Mouse (Mus musculus): ENCODE results near the gene Olfr548-ps1. TPM values are rescaled to one million over a fixed set of nuclear protein-coding genes. Genes with fewer than 3 reads are reported as not detected.
"Not testable (repeated sequence)": the region's sequence is repeated elsewhere in the genome, so short reads cannot be mapped to it uniquely, and the experiment has no call there.

The Olfr548-ps1 gene
- not detected in 2 replicates for polyA plus RNA-seq (2014; fragmentation: Nextera tagmentation; extraction: Ambion mirVana)

GRCm38 (mm10) chr7:102540596-102540995, at the start of gene Olfr548-ps1:
Olfr548-ps1 (plus strand) TSS chr7:102540896.
- H3K9ac ChIP-seq (ENCODE audit: low read depth, low read length), result no peak within 1 kb of the TSS
- 83% methylated on average over 2 of the region's 2 CpGs for WGBS
- DNase-seq (ENCODE audit: low spot score) (no peak), ATAC-seq (ENCODE audit: low FRiP score) (no peak)
- no peak within 1 kb of the TSS for H3K4me3 ChIP-seq (ENCODE audit: low read depth, low read length)
- no peaks in the 10 kb centered on the region for H3K9me3 ChIP-seq (ENCODE audit: control insufficient read depth, low read length)
- no peak within 1 kb of the TSS for H3K27ac ChIP-seq (ENCODE audit: low read depth, low read length)
- H3K4me2 ChIP-seq (replicated peaks; ENCODE audit: low read depth, low read length), result no peak within 1 kb of the TSS
- no peaks in the 10 kb centered on the region for H3K4me1 ChIP-seq (replicated peaks; ENCODE audit: control insufficient read depth, insufficient read depth, low read length)
- H3K27me3 ChIP-seq (ENCODE audit: control insufficient read depth, insufficient read depth, low read length), result no peaks in the 10 kb centered on the region
- no peaks in the 10 kb centered on the region for H3K36me3 ChIP-seq (ENCODE audit: control insufficient read depth, insufficient read depth, low read length)

- H3K4me3 ChIP-seq (ENCODE audit: low read depth, low read length); H3K27me3 ChIP-seq (ENCODE audit: control insufficient read depth, insufficient read depth, low read length); DNase-seq (ENCODE audit: low spot score); H3K4me2 ChIP-seq (replicated peaks; ENCODE audit: low read depth, low read length); H3K9me3 ChIP-seq (ENCODE audit: control insufficient read depth, low read length); ATAC-seq (ENCODE audit: low FRiP score); H3K27ac ChIP-seq (ENCODE audit: low read depth, low read length); H3K4me1 ChIP-seq (replicated peaks; ENCODE audit: control insufficient read depth, insufficient read depth, low read length); H3K36me3 ChIP-seq (ENCODE audit: control insufficient read depth, insufficient read depth, low read length); H3K9ac ChIP-seq (ENCODE audit: low read depth, low read length): not testable (repeated sequence)
- 50% methylated on average over 7 of the region's 7 CpGs for WGBS
These were observed 46.3 kb upstream of the Olfr548-ps1 start for GRCm38 (mm10) chr7:102494416-102494815.

GRCm38 (mm10) chr7:102499473-102499872, 41.2 kb upstream of the Olfr548-ps1 start, which contains the start of gene Olfr545:
Olfr545 (minus strand) TSS chr7:102499573.
- Histone ChIP-seq H3K36me3 (ENCODE audit: control insufficient read depth, insufficient read depth, low read length) (no peaks in the 10 kb centered on the region), H3K4me1 (replicated peaks; ENCODE audit: control insufficient read depth, insufficient read depth, low read length) (no peaks in the 10 kb centered on the region), H3K4me3 (ENCODE audit: low read depth, low read length) (no peak within 1 kb of the TSS), H3K9ac (ENCODE audit: low read depth, low read length) (no peak within 1 kb of the TSS), H3K9me3 (ENCODE audit: control insufficient read depth, low read length) (no peaks in the 10 kb centered on the region), H3K27ac (ENCODE audit: low read depth, low read length) (no peak within 1 kb of the TSS), H3K27me3 (ENCODE audit: control insufficient read depth, insufficient read depth, low read length) (no peaks in the 10 kb centered on the region), H3K4me2 (replicated peaks; ENCODE audit: low read depth, low read length) (no peak within 1 kb of the TSS)
- no peak for ATAC-seq (ENCODE audit: low FRiP score)
- no peak for DNase-seq (ENCODE audit: low spot score)
- 72% methylated on average over 3 of the region's 3 CpGs for WGBS

GRCm38 (mm10) chr7:102501986-102502385, 38.7 kb upstream of the Olfr548-ps1 start:
- no peaks in the 10 kb centered on the region for H3K36me3 ChIP-seq (ENCODE audit: control insufficient read depth, insufficient read depth, low read length)
- H3K27me3 ChIP-seq (ENCODE audit: control insufficient read depth, insufficient read depth, low read length), result no peaks in the 10 kb centered on the region
- DNase-seq (ENCODE audit: low spot score), result no peak
- no peak overlapping the region for H3K9ac ChIP-seq (ENCODE audit: low read depth, low read length)
- H3K4me3 ChIP-seq (ENCODE audit: low read depth, low read length), result no peak overlapping the region
- no peaks in the 10 kb centered on the region for H3K4me1 ChIP-seq (replicated peaks; ENCODE audit: control insufficient read depth, insufficient read depth, low read length)
- H3K27ac ChIP-seq (ENCODE audit: low read depth, low read length), result no peak overlapping the region
- H3K9me3 ChIP-seq (ENCODE audit: control insufficient read depth, low read length), result no peaks in the 10 kb centered on the region
- no peak for ATAC-seq (ENCODE audit: low FRiP score)
- no peak overlapping the region for H3K4me2 ChIP-seq (replicated peaks; ENCODE audit: low read depth, low read length)
- WGBS, result 83% methylated on average over 5 of the region's 5 CpGs

GRCm38 (mm10) chr7:102506848-102507247, 33.8 kb upstream of the Olfr548-ps1 start:
- ATAC-seq (ENCODE audit: low FRiP score), result peak; percentile 73
- Histone ChIP-seq H3K4me3 (ENCODE audit: low read depth, low read length) (no peak overlapping the region), H3K36me3 (ENCODE audit: control insufficient read depth, insufficient read depth, low read length) (no peaks in the 10 kb centered on the region), H3K9me3 (ENCODE audit: control insufficient read depth, low read length) (no peaks in the 10 kb centered on the region), H3K4me2 (replicated peaks; ENCODE audit: low read depth, low read length) (no peak overlapping the region), H3K4me1 (replicated peaks; ENCODE audit: control insufficient read depth, insufficient read depth, low read length) (no peaks in the 10 kb centered on the region), H3K27ac (ENCODE audit: low read depth, low read length) (no peak overlapping the region), H3K9ac (ENCODE audit: low read depth, low read length) (no peak overlapping the region), H3K27me3 (ENCODE audit: control insufficient read depth, insufficient read depth, low read length) (no peaks in the 10 kb centered on the region)
- peak; percentile 85 for DNase-seq (ENCODE audit: low spot score)
- 54% methylated on average over 3 of the region's 3 CpGs for WGBS

- no peak overlapping the region for H3K27ac ChIP-seq (ENCODE audit: low read depth, low read length)
- ATAC-seq (ENCODE audit: low FRiP score) (no peak), DNase-seq (ENCODE audit: low spot score) (no peak)
- H3K9ac ChIP-seq (ENCODE audit: low read depth, low read length), result no peak overlapping the region
- 88% methylated on average over 9 of the region's 9 CpGs for WGBS
- no peaks in the 10 kb centered on the region for H3K36me3 ChIP-seq (ENCODE audit: control insufficient read depth, insufficient read depth, low read length)
- H3K27me3 ChIP-seq (ENCODE audit: control insufficient read depth, insufficient read depth, low read length), result no peaks in the 10 kb centered on the region
- H3K4me1 ChIP-seq (replicated peaks; ENCODE audit: control insufficient read depth, insufficient read depth, low read length), result no peaks in the 10 kb centered on the region
- no peaks in the 10 kb centered on the region for H3K9me3 ChIP-seq (ENCODE audit: control insufficient read depth, low read length)
- no peak overlapping the region for H3K4me3 ChIP-seq (ENCODE audit: low read depth, low read length)
- no peak overlapping the region for H3K4me2 ChIP-seq (replicated peaks; ENCODE audit: low read depth, low read length)
These were observed 32.6 kb upstream of the Olfr548-ps1 start for GRCm38 (mm10) chr7:102508066-102508465.

GRCm38 (mm10) chr7:102508666-102509065, 32.0 kb upstream of the Olfr548-ps1 start:
- Histone ChIP-seq H3K27ac (ENCODE audit: low read depth, low read length) (no peak overlapping the region), H3K4me3 (ENCODE audit: low read depth, low read length) (no peak overlapping the region), H3K27me3 (ENCODE audit: control insufficient read depth, insufficient read depth, low read length) (no peaks in the 10 kb centered on the region), H3K36me3 (ENCODE audit: control insufficient read depth, insufficient read depth, low read length) (no peaks in the 10 kb centered on the region), H3K9me3 (ENCODE audit: control insufficient read depth, low read length) (no peaks in the 10 kb centered on the region), H3K4me2 (replicated peaks; ENCODE audit: low read depth, low read length) (no peak overlapping the region), H3K9ac (ENCODE audit: low read depth, low read length) (no peak overlapping the region), H3K4me1 (replicated peaks; ENCODE audit: control insufficient read depth, insufficient read depth, low read length) (no peaks in the 10 kb centered on the region)
- 97% methylated on average over 6 of the region's 6 CpGs for WGBS
- no peak for DNase-seq (ENCODE audit: low spot score)
- no peak for ATAC-seq (ENCODE audit: low FRiP score)

GRCm38 (mm10) chr7:102509726-102510125, 31.0 kb upstream of the Olfr548-ps1 start:
- ATAC-seq (ENCODE audit: low FRiP score), result no peak
- WGBS, result 80% methylated on average over 7 of the region's 7 CpGs
- H3K9me3 ChIP-seq (ENCODE audit: control insufficient read depth, low read length), result no peaks in the 10 kb centered on the region
- no peak overlapping the region for H3K9ac ChIP-seq (ENCODE audit: low read depth, low read length)
- no peak overlapping the region for H3K4me3 ChIP-seq (ENCODE audit: low read depth, low read length)
- no peaks in the 10 kb centered on the region for H3K36me3 ChIP-seq (ENCODE audit: control insufficient read depth, insufficient read depth, low read length)
- H3K27ac ChIP-seq (ENCODE audit: low read depth, low read length), result no peak overlapping the region
- H3K4me2 ChIP-seq (replicated peaks; ENCODE audit: low read depth, low read length), result no peak overlapping the region
- H3K27me3 ChIP-seq (ENCODE audit: control insufficient read depth, insufficient read depth, low read length), result 0 out of 2 replicates have a peak, but pooled peaks cover 4% of the 10 kb centered on the region
- no peaks in the 10 kb centered on the region for H3K4me1 ChIP-seq (replicated peaks; ENCODE audit: control insufficient read depth, insufficient read depth, low read length)
- DNase-seq (ENCODE audit: low spot score), result no peak

GRCm38 (mm10) chr7:102511927-102512326, 28.8 kb upstream of the Olfr548-ps1 start:
- ATAC-seq (ENCODE audit: low FRiP score) (no peak), DNase-seq (ENCODE audit: low spot score) (no peak)
- H3K27me3 ChIP-seq (ENCODE audit: control insufficient read depth, insufficient read depth, low read length), result 0 out of 2 replicates have a peak, but pooled peaks cover 4% of the 10 kb centered on the region
- WGBS, result 92% methylated on average over 10 of the region's 10 CpGs
- H3K9me3 ChIP-seq (ENCODE audit: control insufficient read depth, low read length), result no peaks in the 10 kb centered on the region
- H3K27ac ChIP-seq (ENCODE audit: low read depth, low read length), result no peak overlapping the region
- no peak overlapping the region for H3K9ac ChIP-seq (ENCODE audit: low read depth, low read length)
- no peaks in the 10 kb centered on the region for H3K4me1 ChIP-seq (replicated peaks; ENCODE audit: control insufficient read depth, insufficient read depth, low read length)
- no peak overlapping the region for H3K4me3 ChIP-seq (ENCODE audit: low read depth, low read length)
- H3K36me3 ChIP-seq (ENCODE audit: control insufficient read depth, insufficient read depth, low read length), result no peaks in the 10 kb centered on the region
- no peak overlapping the region for H3K4me2 ChIP-seq (replicated peaks; ENCODE audit: low read depth, low read length)
